Mouse (Mus musculus): ENCODE results near the gene Pex19. TPM values are rescaled to one million over a fixed set of nuclear protein-coding genes. Genes with fewer than 3 reads are reported as not detected.

Gene Pex19
- total and polyA plus RNA-seq, 2 experiments: 92.5 to 113 TPM

DNA sequence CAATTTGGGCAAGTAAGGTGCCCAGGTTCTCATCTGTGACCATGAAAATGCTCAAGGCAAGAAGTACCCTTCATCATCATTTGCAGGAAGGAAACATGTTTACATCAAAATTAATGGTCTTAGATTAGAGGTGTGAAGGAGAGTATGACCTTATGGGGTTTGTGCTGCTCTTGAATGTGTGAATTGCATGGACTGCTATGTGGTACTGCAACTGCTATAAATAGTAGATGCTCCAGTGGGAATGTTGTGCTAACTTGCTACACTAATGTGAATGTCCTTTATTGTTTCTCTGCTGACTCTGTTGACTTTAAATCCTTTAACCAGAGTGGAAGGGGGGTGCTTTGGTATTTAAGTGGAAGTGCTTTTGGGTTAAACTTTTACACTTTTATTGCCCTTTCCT lies 32.3 kb upstream of the Pex19 start:
- Histone ChIP-seq H3K9ac (ENCODE audit: low read depth, low read length) (no peak overlapping the region), H3K27ac (replicated peaks; ENCODE audit: insufficient read depth, low read depth, low read length) (no peak overlapping the region)
- no peak for TF ChIP-seq CTCF (IDR thresholded peaks at IDR 0.05; ENCODE audit: low read depth, low read length)
- TF ChIP-seq POLR2A (IDR thresholded peaks at IDR 0.05; ENCODE audit: extremely low read depth, insufficient read depth, low read length): no peak

DNA sequence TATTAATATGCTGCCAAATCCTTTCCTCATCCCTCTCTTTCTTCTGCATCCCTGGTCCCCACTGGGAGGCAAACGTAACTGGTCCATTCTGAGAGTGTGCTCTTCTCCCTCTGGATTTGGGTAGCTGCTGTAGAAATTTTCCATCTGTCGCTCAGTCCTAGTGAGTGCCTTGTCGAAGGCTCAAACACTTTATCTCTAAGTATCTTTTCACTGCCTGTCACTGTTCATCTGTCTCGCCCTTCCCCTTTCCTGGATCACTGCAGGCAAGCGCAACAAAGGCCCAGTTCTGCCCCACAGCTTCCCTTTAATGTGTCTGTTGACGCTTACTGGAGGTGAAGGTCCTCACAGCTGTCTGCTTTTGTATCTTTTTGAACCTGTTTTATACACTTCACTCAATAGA lies 31.4 kb upstream of the Pex19 start:
- Histone ChIP-seq H3K36me3 (ENCODE audit: control insufficient read depth, insufficient read depth, low read length) (peaks cover 64% of the 10 kb centered on the region), H3K27me3 (ENCODE audit: control insufficient read depth, insufficient read depth, low read length) (no peaks in the 10 kb centered on the region), H3K27ac (replicated peaks; ENCODE audit: insufficient read depth, low read depth, low read length) (no peak overlapping the region), H3K79me2 (ENCODE audit: control insufficient read depth, insufficient read depth, low read length) (peaks cover 3% of the 10 kb centered on the region; the same call in 1 of the 2 replicates), H3K9ac (ENCODE audit: low read depth, low read length) (no peak overlapping the region), H3K4me3 (ENCODE audit: insufficient read depth, low read depth, low read length) (no peak overlapping the region), H3K4me1 (ENCODE audit: control insufficient read depth, insufficient read depth, low read length) (peaks cover 4% of the 10 kb centered on the region; the same call in 1 of the 2 replicates)
- WGBS: 79% methylated on average over 6 of the region's 6 CpGs
- no peak for DNase-seq (ENCODE audit: extremely low read depth, low read depth, low spot score)
- no peak for TF ChIP-seq CTCF (IDR thresholded peaks at IDR 0.05; ENCODE audit: low read depth, low read length)
- TF ChIP-seq POLR2A (IDR thresholded peaks at IDR 0.05; ENCODE audit: extremely low read depth, insufficient read depth, low read length): no peak

More for the DNA sequence above, 32.3 kb upstream of the Pex19 start:
- peaks cover 69% of the 10 kb centered on the region for H3K36me3 ChIP-seq (ENCODE audit: control insufficient read depth, insufficient read depth, low read length)
- peaks cover under 1% of the 10 kb centered on the region; the same call in 1 of the 2 replicates for H3K4me1 ChIP-seq (ENCODE audit: control insufficient read depth, insufficient read depth, low read length)
- H3K27me3 ChIP-seq (ENCODE audit: control insufficient read depth, insufficient read depth, low read length): no peaks in the 10 kb centered on the region
- no peak overlapping the region for H3K4me3 ChIP-seq (ENCODE audit: insufficient read depth, low read depth, low read length)
- DNase-seq (ENCODE audit: extremely low read depth, low read depth, low spot score): no peak
- H3K79me2 ChIP-seq (ENCODE audit: control insufficient read depth, insufficient read depth, low read length): peaks cover 6% of the 10 kb centered on the region; the same call in 1 of the 2 replicates

DNA sequence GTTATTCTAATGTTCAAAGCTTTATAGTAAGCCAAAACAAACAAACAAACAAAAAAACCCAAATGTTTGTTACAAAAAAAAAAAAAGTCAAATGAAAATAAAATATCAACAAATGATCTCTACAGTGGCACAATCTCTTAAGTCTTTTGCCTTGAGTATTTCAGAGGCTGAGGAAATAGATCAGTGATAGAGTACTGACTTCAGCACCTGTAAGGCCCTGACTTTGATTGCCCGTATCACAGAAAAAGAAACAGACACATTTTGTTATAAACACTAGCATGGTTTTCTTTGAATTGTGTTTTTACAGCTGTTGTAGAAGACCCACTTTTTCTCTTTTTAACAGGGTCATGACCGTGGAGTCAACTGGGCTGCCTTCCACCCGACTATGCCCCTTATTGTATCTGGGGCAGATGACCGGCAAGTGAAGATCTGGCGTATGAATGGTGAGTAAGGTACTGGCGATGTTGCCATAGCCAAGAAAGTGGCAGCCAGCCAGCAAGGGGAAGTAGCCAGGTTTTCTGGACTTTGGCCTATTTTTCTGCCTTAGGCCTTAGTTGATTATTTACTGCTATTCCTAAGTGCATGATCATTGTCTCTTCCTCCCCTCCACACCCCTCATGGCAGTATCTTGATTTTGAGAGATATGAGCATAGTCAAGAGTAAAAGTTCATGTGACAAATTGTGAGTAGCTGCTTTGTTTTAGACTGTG lies 27.1 kb upstream of the Pex19 start:
- H3K9ac ChIP-seq (ENCODE audit: low read depth, low read length): no peak overlapping the region
- H3K4me1 ChIP-seq (ENCODE audit: control insufficient read depth, insufficient read depth, low read length): peaks cover 4% of the 10 kb centered on the region; the same call in 1 of the 2 replicates
- WGBS: 26% methylated on average over 6 of the region's 6 CpGs
- H3K4me3 ChIP-seq (ENCODE audit: insufficient read depth, low read depth, low read length): no peak overlapping the region
- H3K36me3 ChIP-seq (ENCODE audit: control insufficient read depth, insufficient read depth, low read length): peaks cover 66% of the 10 kb centered on the region
- DNase-seq (ENCODE audit: extremely low read depth, low read depth, low spot score): peak; percentile 92
- peaks cover 3% of the 10 kb centered on the region; the same call in 1 of the 2 replicates for H3K79me2 ChIP-seq (ENCODE audit: control insufficient read depth, insufficient read depth, low read length)
- TF ChIP-seq CTCF (IDR thresholded peaks at IDR 0.05; ENCODE audit: low read depth, low read length) (no peak), POLR2A (IDR thresholded peaks at IDR 0.05; ENCODE audit: extremely low read depth, insufficient read depth, low read length) (no peak)
- no peak overlapping the region for H3K27ac ChIP-seq (replicated peaks; ENCODE audit: insufficient read depth, low read depth, low read length)
- no peaks in the 10 kb centered on the region for H3K27me3 ChIP-seq (ENCODE audit: control insufficient read depth, insufficient read depth, low read length)

DNA sequence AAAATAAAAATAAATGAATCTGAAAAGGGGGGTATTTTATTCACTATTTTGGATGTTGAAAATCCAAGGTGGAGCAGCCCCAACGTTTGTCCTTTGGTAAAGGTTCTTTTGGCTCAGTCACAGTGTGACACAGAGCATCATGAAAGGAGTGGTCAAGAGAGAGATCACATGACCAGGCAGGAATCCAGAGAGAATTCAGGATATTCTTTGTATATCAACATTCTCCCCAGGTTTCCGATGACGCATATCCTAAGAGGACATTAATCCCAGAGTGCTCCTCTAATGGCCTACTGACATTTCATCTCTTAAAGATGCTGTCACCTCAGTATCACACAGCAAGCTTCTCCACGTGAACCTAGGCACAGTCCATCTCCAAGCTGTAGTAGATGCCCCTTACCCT lies 22.9 kb upstream of the Pex19 start:
- H3K4me1 ChIP-seq (ENCODE audit: control insufficient read depth, insufficient read depth, low read length): peaks cover 4% of the 10 kb centered on the region; the same call in 1 of the 2 replicates
- H3K36me3 ChIP-seq (ENCODE audit: control insufficient read depth, insufficient read depth, low read length): peaks cover 78% of the 10 kb centered on the region
- no peak for DNase-seq (ENCODE audit: extremely low read depth, low read depth, low spot score)
- H3K27me3 ChIP-seq (ENCODE audit: control insufficient read depth, insufficient read depth, low read length): no peaks in the 10 kb centered on the region
- no peak overlapping the region for H3K27ac ChIP-seq (replicated peaks; ENCODE audit: insufficient read depth, low read depth, low read length)
- TF ChIP-seq POLR2A (IDR thresholded peaks at IDR 0.05; ENCODE audit: extremely low read depth, insufficient read depth, low read length) (no peak), CTCF (IDR thresholded peaks at IDR 0.05; ENCODE audit: low read depth, low read length) (no peak)
- no peak overlapping the region for H3K9ac ChIP-seq (ENCODE audit: low read depth, low read length)
- H3K79me2 ChIP-seq (ENCODE audit: control insufficient read depth, insufficient read depth, low read length): 0 out of 2 replicates have a peak, but pooled peaks cover 3% of the 10 kb centered on the region
- 70% methylated on average over 4 of the region's 4 CpGs for WGBS
- no peak overlapping the region for H3K4me3 ChIP-seq (ENCODE audit: insufficient read depth, low read depth, low read length)

DNA sequence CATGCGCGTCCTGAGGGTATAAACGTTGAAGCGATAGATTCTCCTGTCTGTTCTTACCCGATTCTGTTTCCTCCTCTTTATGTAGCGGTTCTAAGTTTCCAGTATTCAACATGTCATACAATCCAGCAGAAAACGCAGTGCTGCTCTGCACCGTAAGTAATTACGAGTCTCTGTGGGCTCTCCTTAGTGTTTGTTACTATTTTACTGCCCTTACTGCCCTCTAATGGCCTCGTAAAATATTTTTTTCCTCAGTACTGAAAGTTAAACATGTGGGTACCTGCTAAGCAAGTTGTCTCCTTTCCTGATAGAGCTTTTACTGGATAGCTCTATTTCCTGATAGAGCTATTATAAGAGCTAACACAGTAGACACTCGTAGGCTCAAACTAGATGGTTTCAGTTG lies 21.5 kb upstream of the Pex19 start:
- WGBS: 86% methylated on average over 11 of the region's 11 CpGs

More for the DNA sequence above, 21.5 kb upstream of the Pex19 start:
- H3K4me3 ChIP-seq (ENCODE audit: insufficient read depth, low read depth, low read length): no peak overlapping the region
- no peak overlapping the region for H3K9ac ChIP-seq (ENCODE audit: low read depth, low read length)
- 0 out of 2 replicates have a peak, but pooled peaks cover 3% of the 10 kb centered on the region for H3K79me2 ChIP-seq (ENCODE audit: control insufficient read depth, insufficient read depth, low read length)
- peaks cover 88% of the 10 kb centered on the region for H3K36me3 ChIP-seq (ENCODE audit: control insufficient read depth, insufficient read depth, low read length)
- H3K27ac ChIP-seq (replicated peaks; ENCODE audit: insufficient read depth, low read depth, low read length): no peak overlapping the region
- no peak for DNase-seq (ENCODE audit: extremely low read depth, low read depth, low spot score)
- no peak for TF ChIP-seq CTCF (IDR thresholded peaks at IDR 0.05; ENCODE audit: low read depth, low read length)
- TF ChIP-seq POLR2A (IDR thresholded peaks at IDR 0.05; ENCODE audit: extremely low read depth, insufficient read depth, low read length): no peak
- H3K27me3 ChIP-seq (ENCODE audit: control insufficient read depth, insufficient read depth, low read length): no peaks in the 10 kb centered on the region
- H3K4me1 ChIP-seq (ENCODE audit: control insufficient read depth, insufficient read depth, low read length): no peaks in the 10 kb centered on the region

All from liver, adult 2 months (tissue).